Mouse (Mus musculus) heart, embryonic 14.5 days (tissue): ENCODE measurements around the gene Tmcc3. TPM values are rescaled to one million over a fixed set of nuclear protein-coding genes. Genes with fewer than 3 reads are reported as not detected.

Source experiments
- ATAC-seq: fragments of 200-750 bp; cut with Nextera tagmentation; 2 replicates; pipeline ENCODE4 v1.8.0; 2017; ENCODE audit warnings: low read depth, moderate TSS enrichment; ENCODE audit not compliant: insufficient number of reproducible peaks, insufficient read depth, low FRiP score
- H3K27ac ChIP-seq, 2 experiments: fragments of 200-500 bp in 1 of 2; fragments of 300-500 bp in 1 of 2; sonication (generic) in 1 of 2; replicated peaks in 1 of 2; 2 replicates each; pipeline ENCODE4 v1.5.1; 2012 to 2014; ENCODE audit warnings: low read depth in 2 of 2, low read length in 2 of 2, control low read depth in 1 of 2, mild to moderate bottlenecking in 1 of 2, mixed read lengths in 1 of 2; ENCODE audit not compliant: control insufficient read depth in 1 of 2, insufficient read depth in 1 of 2
- H3K27me3 ChIP-seq: fragments of 300-500 bp; sonication (generic); 2 replicates; pipeline ENCODE4 v1.6.1; 2014; ENCODE audit warnings: mild to moderate bottlenecking, low read length, control low read depth; ENCODE audit not compliant: control insufficient read depth, insufficient read depth
- H3K36me3 ChIP-seq: fragments of 300-500 bp; sonication (generic); 2 replicates; pipeline ENCODE4 v1.6.1; 2014; ENCODE audit warnings: mild to moderate bottlenecking, control low read depth, low read length, mixed read lengths; ENCODE audit not compliant: control insufficient read depth, insufficient read depth
- H3K4me1 ChIP-seq, 2 experiments: fragments of 200-500 bp in 1 of 2; fragments of 300-500 bp in 1 of 2; sonication (generic) in 1 of 2; 2 replicates each; pipeline ENCODE4 v1.6.1; 2012 to 2014; ENCODE audit warnings: low read length in 2 of 2, control low read depth in 1 of 2, mixed read lengths in 1 of 2; ENCODE audit not compliant: control insufficient read depth in 2 of 2, insufficient read depth in 2 of 2
- H3K4me2 ChIP-seq: fragments of 300-500 bp; sonication (generic); 2 replicates; pipeline ENCODE4 v1.6.1; 2014; ENCODE audit warnings: mild to moderate bottlenecking, low read length
- H3K4me3 ChIP-seq, 2 experiments: fragments of 200-500 bp in 1 of 2; fragments of 300-500 bp in 1 of 2; sonication (generic) in 1 of 2; 2 replicates each; pipeline ENCODE4 v1.5.1; 2012 to 2014; ENCODE audit warnings: low read length in 2 of 2, mild to moderate bottlenecking in 2 of 2, control low read depth in 1 of 2, low read depth in 1 of 2, moderate library complexity in 1 of 2; ENCODE audit not compliant: control insufficient read depth in 1 of 2, insufficient read depth in 1 of 2
- H3K9ac ChIP-seq: fragments of 300-500 bp; sonication (generic); 2 replicates; pipeline ENCODE4 v1.6.1; 2014; ENCODE audit warnings: mild to moderate bottlenecking, low read length
- H3K9me3 ChIP-seq: fragments of 300-500 bp; sonication (generic); 2 replicates; pipeline ENCODE4 v1.6.1; 2016; ENCODE audit warnings: low read length, control low read depth; ENCODE audit not compliant: control insufficient read depth
- whole genome bisulfite sequencing: fragments of 180-500 bp; shearing (Covaris S2); extraction: QIAGEN DNeasy Blood & Tissue Kit; methylation state at CpG from one replicate; pipeline ENCODE4 v1.1.7; 2014; 5-methylcytosine and 5-hydroxymethylcytosine counted together
- polyA plus RNA-seq: library from polyadenylated mRNA; unstranded; fragments of >200 nt; fragmentation: Nextera tagmentation; extraction: Ambion mirVana; gene quantifications from 2 replicates; pipeline ENCODE4 v1.2.1, GENCODE M21; 2014

Gene Tmcc3
- polyA plus RNA-seq = 8.8 and 9.6 TPM in 2 replicates

DNA sequence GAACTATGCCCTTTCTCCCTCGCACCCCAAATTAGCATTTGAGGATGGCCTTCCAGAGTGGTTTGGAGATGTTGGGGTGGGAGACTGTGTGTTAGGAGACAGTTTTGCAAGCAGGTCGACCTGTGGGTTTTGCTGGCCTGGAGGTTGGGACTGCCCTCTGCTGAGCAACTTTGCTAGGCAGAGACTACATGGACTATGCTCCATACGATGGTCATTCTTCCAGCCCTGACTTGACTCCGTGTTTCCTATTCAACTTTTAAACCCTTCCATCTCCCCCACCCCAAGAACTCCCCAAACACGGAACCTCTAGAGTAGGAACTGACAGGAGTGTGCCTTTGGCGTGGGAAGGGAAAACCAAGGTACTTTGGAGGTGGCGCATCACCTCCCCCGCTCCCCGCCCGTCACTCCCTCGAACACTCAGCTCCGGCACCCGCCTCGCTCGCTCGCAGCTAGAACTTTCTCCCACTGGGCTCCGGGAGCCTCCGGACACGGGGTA, at the start of gene Tmcc3:
Gene Tmcc3, plus strand, starts transcription at position 439 of the 496 bp plus-strand sequence.
- Histone ChIP-seq H3K4me1 (no peaks in the 10 kb centered on the region), H3K4me3 (peak within 1 kb of the TSS; percentile 45 to 56), H3K27me3 (peaks cover 7% of the 10 kb centered on the region; the same call in 1 of the 2 replicates), H3K9me3 (no peaks in the 10 kb centered on the region), H3K4me2 (peak within 1 kb of the TSS; percentile 84), H3K36me3 (no peaks in the 10 kb centered on the region), H3K27ac (no peak within 1 kb of the TSS), H3K9ac (peak within 1 kb of the TSS; percentile 54)
- no peak for ATAC-seq
- 3% methylated on average over 19 of the region's 19 CpGs for WGBS

- Histone ChIP-seq H3K27me3 (no peaks in the 10 kb centered on the region), H3K9me3 (no peaks in the 10 kb centered on the region), H3K4me1 (no peaks in the 10 kb centered on the region), H3K36me3 (no peaks in the 10 kb centered on the region), H3K27ac (no peak overlapping the region), H3K4me2 (no peak overlapping the region), H3K9ac (no peak overlapping the region), H3K4me3 (no peak overlapping the region)
- no peak for ATAC-seq
- WGBS = 84% methylated on average over 13 of the region's 13 CpGs
Observed at GRCm38 (mm10) chr10:94262646-94263045, 49.1 kb upstream of the Tmcc3 start.

- Histone ChIP-seq H3K27ac (no peak overlapping the region), H3K27me3 (no peaks in the 10 kb centered on the region), H3K4me3 (no peak overlapping the region), H3K9ac (no peak overlapping the region), H3K36me3 (no peaks in the 10 kb centered on the region), H3K9me3 (no peaks in the 10 kb centered on the region), H3K4me1 (no peaks in the 10 kb centered on the region), H3K4me2 (no peak overlapping the region)
- no peak for ATAC-seq
- whole genome bisulfite sequencing = 74% methylated on average over 3 of the region's 3 CpGs
Observed at GRCm38 (mm10) chr10:94263211-94263610, 48.5 kb upstream of the Tmcc3 start.

DNA sequence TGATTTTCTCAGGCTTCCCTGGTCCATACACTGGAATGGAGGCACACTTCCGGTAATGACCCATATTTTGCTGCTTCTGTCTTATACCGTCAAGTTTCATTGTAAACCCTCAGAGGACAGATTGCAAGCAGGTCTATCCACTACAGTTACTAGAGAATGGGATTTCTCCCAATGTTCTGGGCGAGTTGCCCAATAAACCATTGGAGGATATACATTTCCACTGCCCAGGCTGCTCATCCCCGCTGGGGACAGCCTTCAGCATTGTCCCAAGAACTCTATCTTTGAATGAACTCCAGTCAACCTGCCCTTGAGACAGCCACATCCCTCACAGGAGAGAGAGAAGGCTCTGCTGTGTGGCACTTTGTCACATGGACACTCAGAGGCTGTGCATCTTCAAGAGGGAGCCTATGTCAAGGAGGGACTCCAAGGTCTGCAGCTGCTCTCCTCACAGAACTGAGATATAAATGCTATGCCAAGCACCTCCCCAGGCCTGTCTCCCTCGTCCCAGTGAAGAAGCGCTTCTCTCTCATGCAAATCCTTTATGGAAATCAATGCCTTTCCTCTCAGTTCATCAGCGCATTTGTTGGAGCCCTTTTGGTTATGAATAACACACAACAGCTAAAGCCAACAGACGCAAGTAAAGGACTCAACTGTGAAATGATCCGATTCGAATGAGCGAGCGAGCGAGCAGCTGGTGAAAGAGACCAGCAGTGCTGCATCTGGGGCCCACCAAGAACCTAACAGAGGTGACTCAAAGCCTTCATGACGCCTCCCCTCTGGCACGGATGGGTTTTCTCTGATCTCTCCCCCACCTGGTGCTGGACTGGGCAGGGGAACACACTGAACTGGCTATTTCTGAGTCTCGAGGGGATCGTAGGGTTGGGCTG, 45.9 kb upstream of the Tmcc3 start:
- no peak overlapping the region for H3K27ac ChIP-seq
- H3K36me3 ChIP-seq = no peaks in the 10 kb centered on the region
- H3K4me3 ChIP-seq = no peak overlapping the region
- no peaks in the 10 kb centered on the region for H3K27me3 ChIP-seq
- H3K4me2 ChIP-seq = no peak overlapping the region
- H3K9me3 ChIP-seq = no peaks in the 10 kb centered on the region
- no peak overlapping the region for H3K9ac ChIP-seq
- no peak for ATAC-seq
- 71% methylated on average over 17 of the region's 17 CpGs for WGBS
- no peaks in the 10 kb centered on the region for H3K4me1 ChIP-seq

DNA sequence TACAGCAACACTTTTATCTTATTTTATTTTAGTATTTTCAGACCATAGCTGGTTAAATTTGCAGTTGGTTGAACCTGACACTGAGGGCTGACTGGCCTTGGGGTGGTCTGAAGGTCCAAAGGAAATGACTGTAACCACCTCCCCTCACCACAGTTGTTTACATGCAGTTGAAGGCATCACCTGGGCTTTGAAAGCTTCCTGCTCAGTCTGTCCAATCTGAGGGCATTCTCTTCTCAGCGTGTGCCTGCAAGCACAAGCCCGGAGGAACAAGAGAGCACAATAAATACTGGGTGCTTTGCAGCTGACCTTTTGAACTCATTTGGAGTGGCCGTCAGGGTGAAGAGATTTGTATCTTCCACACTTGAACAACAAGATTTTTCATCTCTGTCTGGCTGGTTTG, 36.4 kb upstream of the Tmcc3 start:
- Histone ChIP-seq H3K9me3 (no peaks in the 10 kb centered on the region), H3K4me2 (no peak overlapping the region), H3K4me1 (peaks cover 0 to 2% of the 10 kb centered on the region in 2 experiments; a peak in 2 of 4 replicates), H3K27ac (no peak overlapping the region), H3K9ac (no peak overlapping the region), H3K27me3 (no peaks in the 10 kb centered on the region), H3K4me3 (no peak overlapping the region), H3K36me3 (no peaks in the 10 kb centered on the region)
- ATAC-seq = no peak
- WGBS = 35% methylated on average over 3 of the region's 3 CpGs

- peaks cover 0 to 2% of the 10 kb centered on the region in 2 experiments; a peak in 2 of 4 replicates for H3K4me1 ChIP-seq
- no peak for ATAC-seq
- H3K9me3 ChIP-seq = no peaks in the 10 kb centered on the region
- no peak overlapping the region for H3K4me2 ChIP-seq
- H3K27ac ChIP-seq = no peak overlapping the region
- no peaks in the 10 kb centered on the region for H3K27me3 ChIP-seq
- no peak overlapping the region for H3K4me3 ChIP-seq
- H3K9ac ChIP-seq = no peak overlapping the region
- H3K36me3 ChIP-seq = no peaks in the 10 kb centered on the region
- 55% methylated on average over 2 of the region's 2 CpGs for WGBS
Observed at GRCm38 (mm10) chr10:94276511-94276910, 35.2 kb upstream of the Tmcc3 start.

DNA sequence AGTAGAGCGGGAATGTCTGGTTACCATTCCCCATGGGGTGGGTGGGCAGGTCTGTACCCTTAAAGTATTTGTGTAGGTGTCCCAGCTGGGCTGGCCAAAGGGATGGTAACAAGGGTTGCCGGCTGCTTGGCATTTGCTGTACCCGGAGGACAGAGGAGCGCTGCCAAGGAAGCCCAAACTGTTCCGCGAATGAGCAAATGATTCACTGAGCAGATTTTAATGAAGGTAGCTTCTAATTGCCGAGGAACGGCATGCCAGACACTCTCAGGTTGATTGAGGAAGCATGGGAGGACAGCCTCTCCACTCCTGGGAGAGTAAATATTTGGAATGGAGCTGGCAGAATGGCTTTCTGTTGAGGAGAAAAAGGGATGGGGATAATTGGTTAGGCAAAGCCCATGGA, 29.6 kb upstream of the Tmcc3 start:
- no peak overlapping the region for H3K27ac ChIP-seq
- 92% methylated on average over 8 of the region's 8 CpGs for WGBS
- no peaks in the 10 kb centered on the region for H3K27me3 ChIP-seq
- no peak for ATAC-seq
- H3K4me1 ChIP-seq = no peaks in the 10 kb centered on the region
- H3K4me2 ChIP-seq = no peak overlapping the region
- H3K4me3 ChIP-seq = no peak overlapping the region
- no peaks in the 10 kb centered on the region for H3K36me3 ChIP-seq
- no peaks in the 10 kb centered on the region for H3K9me3 ChIP-seq
- no peak overlapping the region for H3K9ac ChIP-seq
